Mouse (Mus musculus) NIH3T3 (cell line): Measurements from ENCODE around the gene Fbxo36.

Source experiments
- DNase-seq: peaks from one replicate; pipeline ENCODE4 v3.0.0-alpha.2; 2012; ENCODE audit warnings: low read depth

Fbxo36 gene

DNA sequence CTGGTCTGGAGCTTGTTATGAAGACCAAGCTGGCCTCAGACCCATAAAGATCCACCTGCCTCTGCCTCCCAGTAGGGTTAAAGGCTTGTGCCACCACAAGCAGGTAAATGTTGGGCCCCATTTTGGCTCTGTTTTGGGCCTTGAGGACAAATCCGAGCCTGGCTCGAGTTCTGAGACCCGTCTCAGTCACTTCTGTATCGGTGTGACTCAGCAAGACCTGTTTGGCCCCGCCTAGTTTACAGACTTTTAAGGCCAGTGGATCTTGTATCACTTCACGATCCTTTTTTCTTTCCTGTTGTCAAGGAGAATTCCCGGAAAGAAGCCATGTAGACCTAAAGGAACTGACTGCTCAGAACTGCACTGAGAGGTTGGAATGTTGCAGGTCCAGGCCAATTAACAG lies 50.9 kb downstream of the Fbxo36 start:
- DNase-seq: no peak

DNA sequence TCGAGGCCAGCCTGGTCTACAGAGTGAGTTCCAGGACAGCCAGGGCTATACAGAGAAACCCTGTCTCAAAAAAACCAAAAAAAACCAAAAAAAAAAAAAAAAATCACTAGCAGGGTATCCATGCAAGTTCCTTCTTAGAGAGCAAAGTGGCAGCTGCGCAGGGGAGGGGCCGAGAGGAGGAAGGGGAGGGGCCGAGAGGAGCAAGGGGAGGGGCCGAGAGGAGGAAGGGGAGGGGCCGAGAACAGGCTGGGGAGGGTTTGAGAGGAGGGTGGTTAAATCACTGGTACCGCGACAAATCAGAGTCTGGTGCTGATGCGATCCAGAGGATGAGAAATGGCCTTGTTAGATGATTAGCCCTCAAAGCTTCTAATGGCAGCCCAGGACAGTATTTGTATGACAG lies 52.1 kb downstream of the Fbxo36 start:
- DNase-seq: no peak

DNA sequence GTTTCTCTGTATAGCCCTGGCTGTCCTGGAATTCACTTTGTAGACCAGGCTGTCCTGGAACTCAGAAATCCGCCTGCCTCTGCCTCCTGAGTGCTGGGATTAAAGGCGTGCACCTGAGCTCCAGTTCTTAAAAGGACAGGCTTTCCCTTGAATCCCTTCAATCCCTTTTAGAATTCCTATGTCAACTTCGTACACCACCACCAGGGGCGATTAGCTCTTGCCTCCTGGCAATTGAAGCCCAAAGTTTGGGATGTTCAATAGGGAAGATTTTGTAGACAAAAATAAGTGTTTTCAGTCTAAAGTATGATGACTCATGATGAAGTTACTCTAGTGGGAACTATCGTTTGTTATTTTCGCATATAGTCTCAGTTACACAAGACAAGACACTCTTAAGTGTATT lies 57.7 kb downstream of the Fbxo36 start:
- DNase-seq: no peak

DNA sequence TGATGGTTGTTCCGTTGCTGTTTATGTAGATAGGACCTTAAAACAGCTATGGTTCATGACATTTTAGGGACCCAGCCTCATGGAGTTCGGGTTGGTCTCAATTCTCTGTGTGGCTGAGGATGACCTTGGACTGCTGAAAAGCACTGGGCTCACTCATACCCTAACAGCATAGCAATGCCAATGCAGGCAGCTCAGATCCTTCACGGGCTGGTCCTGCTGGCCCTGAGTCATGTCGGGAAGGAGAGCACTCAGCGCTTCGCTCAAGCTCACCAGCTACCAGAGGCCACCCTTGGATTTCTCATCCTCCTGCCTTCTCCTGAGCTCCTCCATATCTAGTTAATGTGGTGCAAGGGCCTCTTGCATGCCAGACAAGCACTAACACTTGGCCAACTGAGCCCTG lies 59.5 kb downstream of the Fbxo36 start:
- DNase-seq: no peak

DNA sequence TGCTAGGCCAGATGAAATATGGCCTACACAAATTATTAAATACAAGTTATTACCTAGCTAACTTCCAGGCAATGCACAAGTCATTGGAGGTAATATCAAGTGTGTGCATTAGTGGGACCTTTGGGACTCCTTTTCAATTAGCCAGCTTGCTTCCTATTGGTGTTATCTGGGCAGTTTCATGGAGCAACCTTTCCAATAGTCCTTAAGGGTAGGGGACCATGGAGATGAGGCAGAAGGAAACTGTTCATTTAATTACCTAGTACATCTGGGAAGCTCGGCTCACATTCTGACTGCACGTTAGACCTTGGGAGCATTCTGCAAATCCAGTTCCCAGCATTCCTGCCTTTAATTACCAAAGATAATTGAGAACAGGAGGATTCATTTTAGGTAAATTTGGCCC lies 64.8 kb downstream of the Fbxo36 start:
- no peak for DNase-seq

DNA sequence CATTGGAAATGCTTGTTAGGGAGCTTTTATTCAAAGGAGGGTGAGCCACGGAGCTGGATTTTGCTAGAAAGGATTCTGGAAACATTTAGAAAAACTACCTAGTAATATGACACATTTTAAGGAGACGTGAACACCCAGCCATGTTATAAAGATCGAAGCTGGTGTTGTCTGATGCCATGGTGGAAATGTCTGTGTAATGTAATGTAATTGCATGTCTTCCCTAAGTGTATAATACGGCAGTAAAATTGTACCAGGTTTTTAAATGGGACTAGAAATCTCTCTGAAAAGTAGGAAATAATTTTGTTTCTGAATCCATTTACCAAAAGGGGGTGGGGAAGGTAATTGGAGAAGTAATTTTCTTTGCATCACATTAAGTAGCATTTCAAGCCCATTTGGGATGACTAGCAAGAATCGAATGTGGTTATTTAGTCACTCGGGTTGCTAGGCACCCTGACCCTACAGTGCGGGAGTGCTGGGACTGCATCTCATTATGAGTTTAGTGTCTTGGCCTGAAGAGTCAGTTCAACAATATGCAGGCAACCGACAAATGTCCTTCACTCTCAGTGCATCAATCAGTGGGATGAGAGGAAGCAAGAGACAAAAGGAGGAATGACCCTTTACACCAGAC lies 70.7 kb downstream of the Fbxo36 start:
- DNase-seq: no peak

DNA sequence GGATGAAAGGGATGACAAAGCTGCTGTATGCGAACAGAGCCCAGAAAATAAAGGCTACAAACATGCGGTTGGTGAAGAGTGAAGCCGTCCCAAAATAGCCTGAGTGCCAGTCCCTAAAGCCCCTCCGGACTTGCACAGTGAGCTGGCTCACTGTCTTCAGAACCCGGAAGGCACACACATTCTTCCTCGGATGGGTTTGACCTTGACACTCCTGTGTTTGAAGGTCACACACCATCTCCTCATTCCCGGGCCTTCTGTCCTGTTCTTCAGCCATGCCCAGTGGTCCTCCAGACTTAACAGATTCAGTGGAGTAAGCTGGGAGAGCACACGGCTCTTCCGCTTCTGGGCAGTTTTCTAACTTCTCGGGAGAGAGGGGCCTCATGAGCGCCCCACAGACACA lies 72.9 kb downstream of the Fbxo36 start:
- no peak for DNase-seq

DNA sequence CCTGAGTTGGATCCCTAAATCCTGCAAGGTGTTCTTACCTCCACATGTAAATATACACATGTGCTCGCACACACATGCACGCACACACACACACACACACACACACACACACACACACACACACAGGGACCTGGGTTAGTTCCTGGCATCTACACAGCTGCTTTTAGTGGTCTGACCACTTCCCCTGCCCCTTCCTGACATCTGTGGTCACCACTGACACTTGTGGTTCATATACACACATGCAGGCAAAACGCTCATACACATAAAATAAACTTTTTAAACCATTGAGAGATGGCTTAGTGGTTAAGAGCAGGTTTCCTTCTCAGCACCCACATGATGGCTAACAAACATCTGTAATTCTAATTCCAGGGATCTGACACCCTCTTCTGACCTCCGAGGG lies 75.4 kb downstream of the Fbxo36 start:
- no peak for DNase-seq

DNA sequence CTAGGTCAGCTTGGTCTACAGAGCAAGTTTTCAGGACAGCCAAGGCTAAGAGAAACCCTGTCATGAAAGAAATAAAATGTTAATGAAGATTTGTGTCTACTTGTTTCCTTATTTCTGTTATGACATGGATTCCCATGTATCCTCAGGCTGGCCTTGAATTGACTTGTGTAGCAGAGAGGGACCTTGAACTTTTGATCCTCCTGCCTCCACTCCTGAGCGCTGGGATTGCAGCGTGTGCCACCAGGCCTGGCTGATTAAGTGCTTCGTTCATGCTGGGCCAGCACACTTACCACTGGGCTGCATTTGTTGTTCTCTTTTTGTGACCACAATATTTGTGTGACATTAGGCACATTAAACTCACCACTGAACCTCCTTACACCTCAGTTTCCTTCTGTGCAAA lies 79.2 kb downstream of the Fbxo36 start:
- no peak for DNase-seq

DNA sequence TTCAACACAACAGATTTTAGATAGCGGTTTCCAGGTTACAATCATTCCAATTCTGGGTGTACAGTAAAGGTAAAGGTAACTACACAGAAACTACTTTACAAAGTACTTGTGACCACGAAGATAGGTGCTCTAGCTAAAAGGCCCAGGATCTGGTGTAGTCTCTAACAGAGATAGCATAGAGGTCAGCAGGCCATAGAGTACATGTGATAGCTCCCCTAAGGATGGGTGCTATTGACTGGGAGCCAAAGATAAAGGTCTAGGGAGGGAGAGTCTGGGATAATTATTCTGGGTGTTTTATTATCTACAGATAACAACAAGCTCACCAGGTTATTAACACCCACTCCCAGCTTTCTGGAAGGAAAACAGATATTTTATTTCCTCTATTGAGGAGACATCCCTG lies 83.8 kb downstream of the Fbxo36 start:
- DNase-seq: no peak

DNA sequence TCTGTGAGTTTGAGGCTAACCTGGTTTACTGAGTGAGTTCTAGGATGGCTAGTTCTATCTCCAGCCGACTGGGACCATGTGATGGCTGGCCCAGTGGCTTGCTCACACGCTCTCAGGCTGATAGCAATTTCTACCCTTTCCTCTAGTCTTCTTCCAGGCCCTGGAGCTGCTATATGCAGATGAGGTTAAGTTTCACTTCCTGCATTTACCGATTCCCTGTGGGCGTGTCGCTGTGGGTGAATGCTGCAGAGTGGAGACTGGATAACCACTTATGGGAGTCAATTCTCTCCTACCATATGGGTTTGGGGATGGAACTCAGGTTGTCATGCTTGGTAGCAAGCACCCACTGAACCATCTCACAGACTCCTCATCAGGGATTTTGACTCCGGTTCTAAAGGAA lies 84.5 kb downstream of the Fbxo36 start:
- DNase-seq: no peak

DNA sequence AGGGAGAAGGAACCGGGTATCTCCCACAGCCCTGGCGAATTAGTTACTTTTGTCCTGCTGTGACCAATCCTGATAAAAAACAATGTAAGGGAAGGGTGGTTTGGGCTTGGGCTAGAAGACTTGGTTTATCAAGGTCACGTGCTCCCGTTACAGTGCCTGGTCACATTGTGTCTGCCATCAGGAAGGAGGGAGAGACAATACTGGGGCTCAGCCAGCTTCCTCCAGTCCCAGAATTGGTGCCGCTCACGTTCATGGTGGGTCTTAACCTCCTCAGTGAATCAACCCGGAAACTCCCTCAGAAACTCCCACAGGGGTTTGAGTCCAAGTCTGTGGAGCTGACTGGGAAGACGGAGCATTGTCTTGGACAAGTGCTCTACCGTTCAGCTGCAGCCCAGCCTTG lies 86.0 kb downstream of the Fbxo36 start:
- no peak for DNase-seq

DNA sequence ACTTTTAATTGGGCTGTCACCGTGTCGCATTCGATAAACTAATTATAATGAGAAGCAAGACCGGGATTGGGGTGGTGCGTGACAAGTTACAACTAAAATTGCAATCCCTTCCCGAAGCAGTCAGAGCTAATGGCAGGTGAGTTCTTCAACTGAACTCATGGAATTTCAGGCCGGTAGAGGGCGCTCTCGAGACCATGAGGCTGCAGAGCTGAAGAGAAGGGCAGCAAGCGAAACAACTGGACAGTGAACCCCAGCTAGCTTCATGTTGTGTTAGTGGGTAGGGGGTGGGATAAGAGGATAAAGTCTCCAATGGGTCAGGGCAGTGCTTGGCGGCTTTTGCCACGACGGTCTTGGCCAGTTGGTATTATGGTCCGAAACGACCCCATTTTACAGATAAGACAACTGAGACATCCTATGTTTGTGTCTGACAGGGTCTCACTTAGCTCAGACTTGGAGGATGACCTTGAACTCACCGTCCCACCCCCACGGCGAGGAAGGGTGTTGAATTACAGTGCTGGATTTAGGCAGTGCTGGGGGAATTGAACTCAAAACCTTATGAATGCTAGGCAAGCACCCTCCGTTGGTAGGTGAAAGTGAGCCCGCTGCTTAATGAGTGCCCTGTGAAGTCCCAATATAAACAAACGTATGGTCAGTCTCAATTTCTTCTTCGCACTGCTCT lies 94.0 kb downstream of the Fbxo36 start:
- DNase-seq: peak; percentile 56

DNA sequence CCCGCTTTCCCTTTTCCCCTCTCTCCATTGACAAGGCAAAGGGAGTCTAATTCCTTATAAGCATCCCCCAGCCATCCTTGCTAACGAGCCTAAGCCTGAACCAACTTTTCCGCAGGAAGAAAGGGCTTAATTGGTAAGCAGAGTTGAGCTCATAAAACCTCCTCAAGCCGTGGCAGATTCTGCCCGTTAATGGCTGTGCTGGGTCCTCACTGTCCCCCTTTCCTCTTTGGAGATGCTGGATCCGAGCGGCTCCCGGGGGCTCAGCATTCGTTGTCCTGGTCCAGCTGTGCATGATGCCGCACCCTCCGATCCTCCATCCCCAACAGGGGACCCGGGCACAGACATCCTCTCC lies 94.5 kb downstream of the Fbxo36 start:
- no peak for DNase-seq

DNA sequence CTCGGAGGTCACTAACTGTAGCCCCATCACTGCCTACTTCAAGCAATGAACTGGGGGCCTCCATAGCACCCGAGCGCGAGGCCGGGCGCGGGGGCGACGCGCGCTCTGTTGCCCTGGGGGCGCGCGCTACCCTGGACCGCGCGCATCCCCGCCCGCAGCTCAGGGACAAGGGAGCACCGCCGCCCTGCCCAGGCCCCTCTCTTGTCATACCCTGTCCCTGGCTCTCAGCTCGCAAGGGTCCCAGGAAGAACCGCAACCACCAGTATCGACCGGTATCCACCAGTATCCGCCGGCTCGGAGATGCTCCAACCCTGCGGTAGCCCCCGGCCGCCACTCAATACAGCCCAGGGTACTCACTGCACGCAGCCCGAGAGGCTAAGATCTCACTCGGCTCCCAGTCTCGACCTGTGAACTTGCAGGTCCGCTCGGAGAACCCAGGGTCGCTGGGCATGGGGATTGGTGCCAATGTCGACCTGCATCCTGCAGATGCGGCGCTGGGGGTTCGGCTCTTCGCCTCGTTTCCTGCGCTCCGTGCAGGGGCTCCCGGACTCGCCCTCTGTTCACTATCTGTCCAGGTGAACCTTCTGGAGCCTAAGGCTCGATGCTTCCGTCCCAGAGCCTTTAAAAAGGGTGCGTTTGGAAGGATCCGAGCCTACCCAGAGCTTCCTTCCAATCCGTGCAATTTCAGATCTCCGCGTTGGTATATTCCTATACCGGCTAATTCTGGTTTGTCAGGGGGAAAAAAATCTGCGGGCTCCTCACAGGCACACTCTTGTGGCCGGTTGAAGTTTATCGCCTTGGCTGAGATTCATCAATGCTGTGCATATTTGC lies 95.1 kb downstream of the Fbxo36 start, which contains the start of gene Slc16a14:
Gene Slc16a14 (minus strand): TSS at position 632 of the 831 bp plus-strand sequence.
- peak; percentile 33 for DNase-seq

DNA sequence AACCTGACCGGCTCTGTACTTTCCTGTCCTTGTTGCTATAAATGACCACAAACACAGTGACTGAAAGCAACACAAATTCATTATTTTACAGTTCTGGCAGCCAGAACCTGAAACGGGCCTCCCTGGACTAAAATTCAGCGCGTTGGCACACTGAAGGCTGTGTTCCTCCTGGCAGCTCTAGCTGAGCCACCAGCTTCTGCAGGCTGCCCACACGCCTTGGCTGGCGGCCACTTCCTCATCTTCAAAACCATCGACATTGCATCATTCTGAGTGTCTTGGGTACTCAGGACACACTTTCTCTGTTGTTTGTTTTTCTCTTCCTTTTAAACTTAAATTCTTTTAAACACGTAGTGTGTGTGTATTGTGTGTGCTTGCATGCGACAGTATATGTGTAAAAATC lies 96.0 kb downstream of the Fbxo36 start:
- DNase-seq: peak; percentile 39

DNA sequence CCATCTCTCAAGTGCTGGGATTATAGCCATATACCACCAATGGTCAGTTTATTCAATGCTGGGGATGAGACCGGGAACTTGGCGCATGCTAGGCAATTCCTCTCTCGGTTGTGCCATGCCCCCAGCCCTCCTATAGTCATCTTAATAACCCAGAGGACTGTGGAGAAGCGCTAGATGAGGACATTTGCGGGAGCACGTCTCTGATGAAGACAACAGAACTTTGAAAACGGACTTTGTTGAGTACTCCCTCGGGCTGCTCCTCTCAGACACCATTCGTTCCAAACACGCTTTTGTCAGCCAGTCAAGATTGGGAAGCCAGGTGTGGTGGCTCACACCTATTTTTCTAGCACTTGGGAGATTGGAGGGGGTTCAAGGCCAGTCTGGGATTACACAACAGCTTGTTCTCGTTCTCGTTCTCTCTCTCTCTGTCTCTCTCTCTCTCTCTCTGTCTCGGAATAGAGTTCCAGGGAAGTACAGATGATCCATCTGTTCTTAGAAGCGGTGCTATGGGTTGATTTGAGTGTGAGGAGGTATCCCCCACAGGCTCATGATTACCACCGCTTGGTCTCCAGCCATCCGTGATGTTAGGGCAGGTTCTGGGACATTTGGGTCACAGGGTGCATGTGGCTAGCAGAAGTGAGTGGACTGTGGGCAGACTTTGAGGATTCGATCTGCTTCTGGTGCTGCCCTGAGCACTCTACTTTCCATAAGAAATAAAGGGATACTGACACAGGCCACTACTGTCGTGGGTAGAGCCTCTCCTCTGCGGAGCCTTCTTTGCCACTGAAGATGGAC lies 97.3 kb downstream of the Fbxo36 start:
- DNase-seq: no peak

DNA sequence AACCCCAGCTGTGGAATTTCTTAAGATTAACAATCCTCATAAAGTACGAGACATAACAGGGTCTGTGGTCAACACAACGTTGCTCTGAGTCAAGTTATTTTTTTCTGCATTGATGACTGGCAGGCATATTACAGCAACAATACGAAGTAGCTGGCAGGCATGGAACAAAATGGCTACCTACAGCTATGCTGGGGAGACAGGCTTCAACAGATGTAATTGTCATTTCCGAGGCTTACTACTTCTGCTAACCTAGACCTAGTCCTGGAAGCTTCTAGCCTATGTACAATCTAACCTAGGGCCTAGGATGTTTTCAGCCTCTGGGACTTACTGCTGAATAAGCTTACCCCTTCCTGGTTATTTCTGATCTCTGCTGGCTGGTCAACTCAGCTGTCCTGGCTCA lies 99.8 kb downstream of the Fbxo36 start:
- DNase-seq: no peak

DNA sequence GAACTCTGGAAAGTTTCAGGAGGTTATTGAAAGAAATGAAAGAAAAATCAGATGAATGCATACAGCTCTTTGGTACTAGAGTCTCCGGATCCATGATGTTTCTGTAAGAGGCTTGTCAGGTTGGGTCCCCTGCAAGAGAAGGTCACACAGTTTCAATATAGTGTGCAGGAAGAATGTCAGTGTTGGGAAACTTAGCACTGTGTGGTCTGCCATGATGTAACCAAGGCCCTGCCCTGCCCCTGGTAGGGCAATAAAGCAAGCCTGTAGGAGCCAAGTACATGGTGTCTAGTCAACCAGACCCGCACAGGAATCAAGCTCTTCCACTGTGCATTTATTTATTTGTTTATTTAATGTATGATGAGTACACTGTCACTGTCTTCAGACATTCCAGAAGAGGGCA lies 100.7 kb downstream of the Fbxo36 start:
- DNase-seq: no peak

DNA sequence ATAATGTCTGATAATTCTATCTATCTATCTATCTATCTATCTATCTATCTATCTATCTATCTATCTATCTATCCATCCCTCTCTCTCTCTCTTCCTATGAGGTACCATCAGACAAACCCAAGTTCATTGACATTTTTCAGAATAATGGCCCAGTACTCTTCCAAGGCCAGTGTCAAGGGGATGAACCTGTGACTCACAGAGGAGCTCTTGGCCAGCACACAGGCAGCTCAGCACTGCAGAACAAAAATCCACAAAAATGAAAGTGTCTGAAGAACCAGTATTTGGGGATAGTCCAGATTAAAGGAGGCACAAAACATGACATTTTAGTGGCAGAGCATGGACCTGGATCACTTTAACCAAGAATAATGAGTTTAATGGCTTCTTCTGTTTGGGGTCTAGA lies 103.0 kb downstream of the Fbxo36 start:
- DNase-seq: no peak

DNA sequence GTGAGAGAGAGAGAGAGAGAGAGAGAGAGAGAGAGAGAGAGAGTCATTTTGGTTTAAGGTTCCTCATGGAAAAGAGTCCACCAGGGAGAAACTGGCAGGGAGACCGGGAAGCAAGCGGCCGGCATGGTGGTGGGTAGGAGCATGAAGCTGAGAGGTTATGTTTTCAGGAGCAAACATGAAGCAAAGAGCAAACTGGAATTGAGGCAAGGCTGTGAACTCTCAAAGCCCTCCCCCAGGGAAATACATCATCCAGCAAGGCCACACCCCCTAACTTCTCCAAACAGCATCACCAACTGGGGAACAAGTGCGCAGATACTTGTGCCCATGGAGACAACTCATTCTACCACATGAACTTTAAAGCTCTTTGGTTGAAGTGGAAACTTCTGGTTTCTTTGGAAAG lies 103.9 kb downstream of the Fbxo36 start:
- DNase-seq: no peak

DNA sequence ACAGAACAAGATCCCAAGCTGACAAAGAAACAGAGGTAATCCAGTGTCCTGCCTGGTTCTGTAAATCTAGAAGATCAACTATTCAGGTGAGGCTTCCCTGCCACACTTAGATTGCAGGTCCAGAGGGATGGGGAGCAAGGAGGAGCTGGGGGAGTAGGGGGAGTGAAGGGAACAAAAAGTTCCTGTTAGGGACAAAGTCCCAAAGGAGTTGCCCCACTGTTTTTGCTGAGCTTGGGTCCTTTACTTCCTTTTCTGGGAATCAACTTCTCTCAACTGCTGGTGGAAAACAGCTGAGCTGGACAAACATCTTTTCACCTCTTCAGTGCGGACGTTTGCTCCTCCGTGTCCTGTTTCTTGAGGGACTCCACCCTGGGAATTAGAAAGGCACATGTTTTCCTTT lies 106.3 kb downstream of the Fbxo36 start:
- DNase-seq: no peak

DNA sequence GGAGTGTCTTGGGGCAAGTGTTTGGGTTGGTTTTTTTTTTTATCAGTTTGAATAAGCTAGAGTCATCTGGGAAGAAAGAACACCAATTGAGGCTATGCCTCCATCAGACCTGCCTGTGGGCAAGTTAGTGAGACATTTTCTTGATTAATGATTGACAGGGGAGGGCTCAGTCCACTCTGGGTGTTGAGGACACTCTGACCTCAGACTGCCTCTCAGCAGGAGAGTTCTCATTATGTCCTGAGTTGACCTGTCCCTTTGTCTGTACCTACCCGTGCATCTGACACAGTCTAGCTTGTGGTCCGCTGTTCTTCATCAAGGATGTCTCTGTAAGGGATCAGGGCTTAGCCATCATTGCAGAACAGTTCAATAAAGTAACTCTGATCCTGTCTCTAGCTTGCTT lies 107.7 kb downstream of the Fbxo36 start:
- no peak for DNase-seq
